16 mouse cellular contexts compared by ENCODE assay signal in genomic region chr6:94911836-94912235, GRCm38 (mm10).
DNase-seq lines count a peak whose midpoint lies in the region; ATAC-seq and TF ChIP-seq lines count a peak whose summit lies in the region.
"Had no signal": no experiment of that assay in that cellular context is flagged by ENCODE, and none has a peak within 500 bp of the region (broad histone marks: within the 10 kb centered on the region; RNA-seq: fewer than 3 reads in every experiment).

No protein-coding gene starts in this region.

- H3K4me2 ChIP-seq in forebrain, embryonic 12.5 days, result no peak overlapping the region
- no peak overlapping the region for H3K4me2 ChIP-seq in forebrain, embryonic 15.5 days (replicated peaks)
- no peak overlapping the region for H3K4me2 ChIP-seq in liver, embryonic 11.5 days

- no peak overlapping the region for H3K4me3 ChIP-seq in forebrain, embryonic 12.5 days (replicated peaks)
- H3K4me3 ChIP-seq in forebrain, embryonic 15.5 days, result no peak overlapping the region
- H3K4me3 ChIP-seq in liver, embryonic 11.5 days (ENCODE audit: low read depth, low read length), result no peak overlapping the region
- H3K4me3 ChIP-seq: heart, adult 2 months had no signal

- ATAC-seq in forebrain, embryonic 12.5 days (ENCODE audit: low FRiP score), result no peak
- ATAC-seq in forebrain, embryonic 15.5 days (replicated peaks), result no peak; the same call in 1 of the 2 replicates
- ATAC-seq in liver, embryonic 11.5 days (replicated peaks; ENCODE audit: low FRiP score), result no peak
- ATAC-seq in megakaryocyte progenitor cell, adult 5-6 weeks (replicated peaks; ENCODE audit: poor library complexity), result no peak
- ATAC-seq: activated CD4-positive, CD25-positive, alpha-beta regulatory T cell, adult 4 months; intestine, embryonic 16.5 days had no signal

- DNase-seq in left cerebral cortex, postnatal 4 days, result peak; percentile 27
- DNase-seq in left cerebral cortex, adult 11 months (ENCODE audit: low spot score), result no peak
- peak; percentile 66 for DNase-seq in brain, embryonic 14.5 days (ENCODE audit: low read depth)
- peak; percentile 21 to 36 for DNase-seq in kidney, postnatal 36 days
- no peak for DNase-seq in liver, embryonic 11.5 days (ENCODE audit: low spot score)
- DNase-seq: B cell, adult 2 months; heart, adult 2 months; heart, postnatal 36 days; right cerebral cortex, postnatal 25 days; thymus, postnatal 25 days had no signal

- TF ChIP-seq CTCF in brain, embryonic 14.5 days (IDR thresholded peaks at IDR 0.05; ENCODE audit: borderline replicate concordance, extremely low read depth, insufficient read depth, insufficient read length), result no peak

- H3K36me3 ChIP-seq in forebrain, embryonic 12.5 days (replicated peaks), result no peaks in the 10 kb centered on the region
- H3K36me3 ChIP-seq in forebrain, embryonic 15.5 days, result no peaks in the 10 kb centered on the region
- H3K36me3 ChIP-seq in liver, embryonic 11.5 days (ENCODE audit: control insufficient read depth, insufficient read depth, low read length), result no peaks in the 10 kb centered on the region
- H3K36me3 ChIP-seq: G1E had no signal

- TF ChIP-seq POLR2A in brain, embryonic 14.5 days (IDR thresholded peaks at IDR 0.05; ENCODE audit: borderline replicate concordance, extremely low read depth, insufficient read depth, insufficient read length, poor library complexity, severe bottlenecking), result no peak

- H3K4me1 ChIP-seq in forebrain, embryonic 12.5 days, result peaks cover 9% of the 10 kb centered on the region; the same call in 1 of the 2 replicates
- peaks cover 11% of the 10 kb centered on the region for H3K4me1 ChIP-seq in forebrain, embryonic 15.5 days
- no peaks in the 10 kb centered on the region for H3K4me1 ChIP-seq in liver, embryonic 11.5 days (replicated peaks; ENCODE audit: control insufficient read depth, insufficient read depth, low read length)

- 0 out of 2 replicates have a peak overlapping the region, but pooled peaks have one; percentile 13 for H3K27ac ChIP-seq in forebrain, embryonic 12.5 days
- H3K27ac ChIP-seq in forebrain, embryonic 15.5 days (replicated peaks), result no peak overlapping the region
- no peak overlapping the region for H3K27ac ChIP-seq in liver, embryonic 11.5 days (ENCODE audit: low read depth, low read length)
- H3K27ac ChIP-seq: heart, adult 2 months had no signal

- 72% methylated on average over 3 of the region's 3 CpGs for WGBS in forebrain, embryonic 12.5 days
- WGBS in forebrain, embryonic 15.5 days, result 47% methylated on average over 3 of the region's 3 CpGs
- WGBS in liver, embryonic 11.5 days, result 79% methylated on average over 3 of the region's 3 CpGs

- intact Hi-C loops in left cerebral cortex, postnatal 4 days (cut with DNase I), result no loop called here

- H3K9ac ChIP-seq in forebrain, embryonic 12.5 days, result no peak overlapping the region
- no peak overlapping the region for H3K9ac ChIP-seq in forebrain, embryonic 15.5 days (replicated peaks)
- H3K9ac ChIP-seq in liver, embryonic 11.5 days (ENCODE audit: low read depth, low read length), result no peak overlapping the region

- H3K9me3 ChIP-seq in forebrain, embryonic 12.5 days, result no peaks in the 10 kb centered on the region
- H3K9me3 ChIP-seq in forebrain, embryonic 15.5 days, result no peaks in the 10 kb centered on the region
- H3K9me3 ChIP-seq in liver, embryonic 11.5 days (ENCODE audit: control insufficient read depth, low read length), result no peaks in the 10 kb centered on the region
- H3K9me3 ChIP-seq: G1E had no signal

- H3K27me3 ChIP-seq in forebrain, embryonic 12.5 days, result no peaks in the 10 kb centered on the region
- H3K27me3 ChIP-seq in forebrain, embryonic 15.5 days, result no peaks in the 10 kb centered on the region
- no peaks in the 10 kb centered on the region for H3K27me3 ChIP-seq in liver, embryonic 11.5 days (replicated peaks; ENCODE audit: control insufficient read depth, insufficient read depth, low read length)

Comparison
In these comparisons a context has a peak if more than half of its experiments do, and no peak if none do; other contexts are left out.
1. DNase-seq: peak in left cerebral cortex, postnatal 4 days (single experiment), brain, embryonic 14.5 days (single experiment) and kidney, postnatal 36 days (2 of 2); none in left cerebral cortex, adult 11 months (single experiment) and liver, embryonic 11.5 days (single experiment).